Mouse (Mus musculus) right cerebral cortex, postnatal 25 days (tissue): Measurements from ENCODE around the gene Vmn1r203.
"Not testable (repeated sequence)": the region's sequence is repeated elsewhere in the genome, so short reads cannot be mapped to it uniquely, and the experiment has no call there.

ENCODE experiments used
- DNase-seq: peaks from one replicate; pipeline ENCODE4 v3.0.0; 2022

Gene Vmn1r203

GRCm38 (mm10) chr13:22517814-22518213 is at the start of gene Vmn1r203:
Gene Vmn1r203 (plus strand): TSS chr13:22518114.
- DNase-seq: no peak

GRCm38 (mm10) chr13:22471623-22472022 is 46.3 kb upstream of the Vmn1r203 start, which contains the start of gene Vmn1r201:
Gene Vmn1r201 (plus strand): TSS chr13:22471923.
- DNase-seq: no peak

GRCm38 (mm10) chr13:22502431-22502830 is 15.5 kb upstream of the Vmn1r203 start:
- no peak for DNase-seq

- no peak for DNase-seq
Observed at GRCm38 (mm10) chr13:22505281-22505680, 12.6 kb upstream of the Vmn1r203 start, which contains the start of gene Vmn1r202. Gene Vmn1r202 (minus strand): TSS chr13:22505381.

- not testable (repeated sequence) for DNase-seq
Observed at GRCm38 (mm10) chr13:22552898-22553297, 35.0 kb downstream of the Vmn1r203 start, which contains the start of gene Vmn1r204. Gene Vmn1r204 (plus strand): TSS chr13:22553198.

- DNase-seq: not testable (repeated sequence)
Observed at GRCm38 (mm10) chr13:22574911-22575310, 57.0 kb downstream of the Vmn1r203 start.
